Mouse (Mus musculus) forebrain, postnatal 0 days (tissue): ENCODE data around the gene 4930568D16Rik. TPM values are rescaled to one million over a fixed set of nuclear protein-coding genes. Genes with fewer than 3 reads are reported as not detected.
A peak's percentile ranks its signal among the peaks of the same experiment; 100 is the strongest.

Experiments
- ATAC-seq: fragments of 200-750 bp; cut with Nextera tagmentation; 2 replicates; pipeline ENCODE4 v1.8.0; 2017; ENCODE audit warnings: mild to moderate bottlenecking, moderate library complexity
- DNase-seq: peaks from one replicate; pipeline ENCODE4 v3.0.0-alpha.2; 2015
- H3K27ac ChIP-seq: fragments of 300-500 bp; sonication (generic); 2 replicates; pipeline ENCODE4 v1.5.1; 2014; ENCODE audit warnings: low read depth, mild to moderate bottlenecking, antibody characterized with exemption, low read length, moderate library complexity, mixed read lengths
- H3K27me3 ChIP-seq: fragments of 300-500 bp; sonication (generic); 2 replicates; pipeline ENCODE4 v1.6.1; 2014; ENCODE audit warnings: mild to moderate bottlenecking, low read length, mixed read lengths; ENCODE audit not compliant: insufficient read depth
- H3K36me3 ChIP-seq: fragments of 300-500 bp; sonication (generic); 2 replicates; pipeline ENCODE4 v1.6.1; 2014; ENCODE audit warnings: mild to moderate bottlenecking, moderate library complexity; ENCODE audit not compliant: insufficient read depth
- H3K4me1 ChIP-seq: fragments of 300-500 bp; sonication (generic); 2 replicates; pipeline ENCODE4 v1.6.1; 2014; ENCODE audit warnings: antibody characterized with exemption; ENCODE audit not compliant: insufficient read depth
- H3K4me2 ChIP-seq: fragments of 300-500 bp; sonication (generic); 2 replicates; pipeline ENCODE4 v1.6.1; 2014; ENCODE audit warnings: low read depth, mild to moderate bottlenecking, moderate library complexity
- H3K4me3 ChIP-seq: fragments of 300-500 bp; sonication (generic); 2 replicates; pipeline ENCODE4 v1.5.1; 2014; ENCODE audit warnings: low read depth, low read length, mixed read lengths
- H3K9ac ChIP-seq: fragments of 300-500 bp; sonication (generic); 2 replicates; pipeline ENCODE4 v1.6.1; 2014; ENCODE audit warnings: mild to moderate bottlenecking
- H3K9me3 ChIP-seq: fragments of 300-500 bp; sonication (generic); 2 replicates; pipeline ENCODE4 v1.6.1; 2016; ENCODE audit warnings: low read length
- CTCF ChIP-seq: sonication (generic); IDR thresholded peaks from 2 replicates; pipeline ENCODE4 v1.5.1; 2016; ENCODE audit warnings: antibody characterized with exemption, control low read depth, low read depth
- WGBS: fragments of 180-500 bp; shearing (Covaris S2); extraction: QIAGEN DNeasy Blood & Tissue Kit; methylation state at CpG from one replicate; pipeline ENCODE4 v1.1.7; 2014; 5-methylcytosine and 5-hydroxymethylcytosine counted together
- polyA plus RNA-seq: library from polyadenylated mRNA; unstranded; fragments of >200 nt; fragmentation: Nextera tagmentation; extraction: Ambion mirVana; gene quantifications from 2 replicates; pipeline ENCODE4 v1.2.1, GENCODE M21; 2015
- total RNA-seq: library from RNA; depleted of rRNA; stranded (reverse); fragments of >200 nt; gene quantifications from 2 replicates; pipeline ENCODE4 v1.2.3, GENCODE M21; 2014

Gene 4930568D16Rik
- total and polyA plus RNA-seq, 2 experiments from 2014 or later = not detected

DNA sequence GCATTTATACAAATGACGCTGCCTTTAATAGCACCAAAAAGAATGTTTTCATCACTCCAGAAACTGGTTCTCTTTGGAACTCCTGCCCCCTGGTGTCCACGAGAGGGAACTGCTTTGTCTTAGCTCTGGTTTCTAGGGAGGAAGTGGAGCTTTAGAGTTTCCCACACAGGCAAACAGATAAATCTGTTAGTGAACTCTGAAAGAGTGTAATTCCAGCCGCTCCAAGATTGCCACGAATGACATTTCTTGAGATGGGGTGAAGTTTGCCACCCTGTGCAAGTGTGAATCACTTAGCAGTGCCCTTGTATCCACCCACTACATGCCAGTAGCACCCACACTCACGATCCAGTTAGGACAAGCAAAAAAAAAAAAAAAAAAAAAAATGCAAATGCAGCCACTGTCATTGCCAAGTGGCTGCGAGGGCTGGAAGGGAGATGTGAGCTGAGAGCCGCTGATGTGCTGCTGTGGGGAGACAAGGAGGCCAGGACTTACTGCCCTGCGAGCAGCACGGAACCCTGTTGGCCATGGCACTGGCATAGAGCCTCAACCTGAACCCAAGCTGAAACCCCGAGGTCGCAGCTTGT is 30.2 kb upstream of the 4930568D16Rik start:
- Histone ChIP-seq H3K9ac (no peak overlapping the region), H3K27me3 (no peaks in the 10 kb centered on the region), H3K9me3 (no peaks in the 10 kb centered on the region), H3K36me3 (no peaks in the 10 kb centered on the region), H3K4me3 (no peak overlapping the region), H3K4me1 (no peaks in the 10 kb centered on the region), H3K4me2 (no peak overlapping the region), H3K27ac (no peak overlapping the region)
- peak; percentile 90 for TF ChIP-seq CTCF
- peak; percentile 85 for ATAC-seq
- WGBS = 49% methylated on average over 11 of the region's 11 CpGs
- DNase-seq = peak; percentile 87

- 52% methylated on average over 5 of the region's 5 CpGs for whole genome bisulfite sequencing
- Histone ChIP-seq H3K27me3 (no peaks in the 10 kb centered on the region), H3K4me1 (no peaks in the 10 kb centered on the region), H3K4me2 (no peak within 1 kb of the TSS), H3K9me3 (no peaks in the 10 kb centered on the region), H3K9ac (no peak within 1 kb of the TSS), H3K27ac (no peak within 1 kb of the TSS), H3K36me3 (no peaks in the 10 kb centered on the region), H3K4me3 (no peak within 1 kb of the TSS)
- TF ChIP-seq CTCF = no peak
- peak; percentile 37 for ATAC-seq
- peak; percentile 31 for DNase-seq
Measured at GRCm38 (mm10) chr2:35397096-35397495, 29.6 kb upstream of the 4930568D16Rik start, which contains the start of gene 4930402F06Rik. Gene 4930402F06Rik, minus strand, starts transcription at chr2:35397175.

DNA sequence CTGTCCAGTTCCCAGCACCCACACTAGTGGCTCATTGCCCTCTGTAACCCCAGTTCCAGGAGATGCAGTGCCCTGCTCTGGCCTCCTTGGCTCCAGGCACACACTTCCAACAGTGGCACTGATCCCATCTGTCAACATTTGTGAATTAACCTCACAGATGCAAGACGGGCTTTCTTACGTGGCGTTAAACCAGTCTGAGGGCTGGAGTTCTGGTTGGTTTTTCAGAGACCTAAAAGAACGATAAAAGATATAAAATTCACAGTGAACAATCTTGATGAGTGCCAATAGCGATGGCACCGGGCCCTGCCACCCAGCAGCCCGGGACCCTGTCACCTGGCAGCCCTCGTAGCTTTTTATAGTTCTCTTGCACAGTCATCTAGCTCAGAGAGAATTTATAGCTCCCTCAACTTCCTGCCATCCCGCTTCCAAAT is 17.9 kb upstream of the 4930568D16Rik start:
- Histone ChIP-seq H3K4me2 (no peak overlapping the region), H3K4me3 (no peak overlapping the region), H3K9me3 (no peaks in the 10 kb centered on the region), H3K4me1 (no peaks in the 10 kb centered on the region), H3K27me3 (no peaks in the 10 kb centered on the region), H3K36me3 (no peaks in the 10 kb centered on the region), H3K27ac (no peak overlapping the region), H3K9ac (no peak overlapping the region)
- no peak for TF ChIP-seq CTCF
- ATAC-seq = no peak
- WGBS = 69% methylated on average over 9 of the region's 9 CpGs
- DNase-seq = no peak

- no peak for TF ChIP-seq CTCF
- no peak overlapping the region for H3K4me3 ChIP-seq
- H3K9me3 ChIP-seq = no peaks in the 10 kb centered on the region
- ATAC-seq = no peak
- H3K4me1 ChIP-seq = no peaks in the 10 kb centered on the region
- H3K4me2 ChIP-seq = no peak overlapping the region
- H3K36me3 ChIP-seq = no peaks in the 10 kb centered on the region
- H3K27ac ChIP-seq = no peak overlapping the region
- H3K27me3 ChIP-seq = no peaks in the 10 kb centered on the region
- no peak for DNase-seq
- no peak overlapping the region for H3K9ac ChIP-seq
- 68% methylated on average over 9 of the region's 9 CpGs for WGBS
Measured at GRCm38 (mm10) chr2:35379306-35379705, 11.8 kb upstream of the 4930568D16Rik start.

GRCm38 (mm10) chr2:35377600-35377999 is 10.1 kb upstream of the 4930568D16Rik start:
- no peak overlapping the region for H3K4me3 ChIP-seq
- ATAC-seq = no peak
- TF ChIP-seq CTCF = no peak

GRCm38 (mm10) chr2:35373003-35373402 is 5.5 kb upstream of the 4930568D16Rik start:
- no peaks in the 10 kb centered on the region for H3K9me3 ChIP-seq
- DNase-seq (peak; percentile 59), ATAC-seq (no peak)
- no peaks in the 10 kb centered on the region for H3K36me3 ChIP-seq
- H3K4me3 ChIP-seq = no peak overlapping the region
- H3K4me2 ChIP-seq = no peak overlapping the region
- 16% methylated on average over 3 of the region's 3 CpGs for WGBS
- peak; percentile 77 for TF ChIP-seq CTCF
- H3K4me1 ChIP-seq = no peaks in the 10 kb centered on the region
- H3K9ac ChIP-seq = no peak overlapping the region
- no peaks in the 10 kb centered on the region for H3K27me3 ChIP-seq
- no peak overlapping the region for H3K27ac ChIP-seq

More at GRCm38 (mm10) chr2:35377600-35377999, 10.1 kb upstream of the 4930568D16Rik start:
- Histone ChIP-seq H3K4me1 (no peaks in the 10 kb centered on the region), H3K9me3 (no peaks in the 10 kb centered on the region), H3K4me2 (no peak overlapping the region), H3K27ac (no peak overlapping the region), H3K36me3 (no peaks in the 10 kb centered on the region), H3K9ac (no peak overlapping the region), H3K27me3 (no peaks in the 10 kb centered on the region)
- 75% methylated on average over 6 of the region's 6 CpGs for WGBS
- DNase-seq = no peak

DNA sequence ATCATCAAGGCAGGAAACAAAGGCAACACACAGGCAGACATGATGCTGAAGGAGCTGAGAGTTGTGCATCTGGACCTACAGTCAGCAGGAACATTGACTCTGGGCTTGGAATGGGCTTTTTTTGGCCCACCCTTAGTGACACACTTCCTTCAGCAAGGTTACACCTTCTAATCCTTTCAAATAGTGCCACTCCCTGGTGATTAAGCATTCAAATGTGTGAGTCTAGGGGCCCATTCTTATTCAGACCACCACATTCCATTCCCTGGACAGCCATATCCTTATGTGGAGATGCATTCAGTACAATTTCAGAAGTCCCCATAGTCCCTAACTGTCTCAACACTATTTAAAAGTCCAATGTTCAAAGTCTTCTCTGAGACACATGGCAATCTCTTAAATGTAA is 3.2 kb upstream of the 4930568D16Rik start:
- no peak for TF ChIP-seq CTCF
- Histone ChIP-seq H3K9me3 (no peaks in the 10 kb centered on the region), H3K4me2 (no peak overlapping the region), H3K36me3 (no peaks in the 10 kb centered on the region), H3K4me1 (no peaks in the 10 kb centered on the region), H3K27ac (no peak overlapping the region), H3K4me3 (no peak overlapping the region), H3K9ac (no peak overlapping the region), H3K27me3 (no peaks in the 10 kb centered on the region)
- DNase-seq (no peak), ATAC-seq (no peak)
